Mouse (Mus musculus): Measurements from ENCODE around the gene 6430548M08Rik. TPM values are rescaled to one million over a fixed set of nuclear protein-coding genes. Genes with fewer than 3 reads are reported as not detected.

6430548M08Rik gene
- total and polyA plus RNA-seq, 3 experiments = 0.05 to 4.4 TPM; not detected in 1

DNA sequence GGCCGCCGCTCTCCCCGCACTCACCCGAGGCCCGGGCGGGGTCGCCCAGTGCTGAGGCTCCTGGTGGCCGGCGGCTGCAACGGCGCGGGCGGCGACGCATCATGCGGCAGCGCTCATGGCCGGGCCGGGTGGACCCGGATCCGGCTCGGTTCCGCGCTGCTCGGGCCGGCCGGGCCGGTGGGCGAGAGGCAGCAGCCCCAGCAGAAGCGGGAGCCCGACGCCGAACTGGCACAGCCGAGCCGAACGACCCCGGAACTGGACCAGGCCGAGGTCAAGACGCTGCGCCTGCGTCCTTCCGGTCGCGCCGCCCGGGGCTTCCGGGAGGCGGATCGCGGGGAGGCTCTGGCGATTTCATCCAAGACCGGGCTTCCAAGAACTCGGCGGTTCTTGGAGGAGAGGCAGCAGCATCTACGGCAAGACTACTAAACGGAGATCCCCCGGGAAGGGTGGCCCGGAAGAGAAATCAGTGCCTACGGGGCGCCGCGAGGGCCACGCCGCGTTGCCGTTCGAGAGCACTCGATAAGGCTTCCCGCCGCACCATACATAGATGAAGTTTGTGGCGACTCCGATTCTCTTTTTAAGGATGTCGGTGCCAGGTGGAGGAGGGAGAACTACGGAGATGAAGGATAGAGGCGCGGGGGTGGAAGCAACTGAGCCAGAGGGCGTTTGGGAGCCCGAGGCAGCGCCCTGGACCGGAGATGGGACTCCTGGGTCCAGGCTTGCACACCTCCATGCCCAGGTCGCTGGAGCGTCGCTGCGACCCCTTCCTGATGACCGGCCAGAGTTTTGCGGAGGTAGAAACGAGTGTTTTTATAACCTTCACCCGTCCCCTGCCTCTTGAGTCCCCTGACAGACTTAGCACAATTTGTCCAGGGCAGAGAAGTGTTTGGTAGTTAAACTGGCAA lies 12.6 kb upstream of the 6430548M08Rik start, which contains the start of gene Zdhhc7:
Gene Zdhhc7 (minus strand): TSS at position 415 of the 905 bp plus-strand sequence.
- Histone ChIP-seq H3K4me3 (ENCODE audit: low read depth, low read length) (peak within 1 kb of the TSS; percentile 89), H3K27me3 (ENCODE audit: insufficient read depth, low read length) (no peaks in the 10 kb centered on the region), H3K36me3 (replicated peaks) (peaks cover 65% of the 10 kb centered on the region), H3K9me3 (replicated peaks) (no peaks in the 10 kb centered on the region), H3K4me1 (ENCODE audit: insufficient read depth, low read depth, low read length) (peaks cover 68% of the 10 kb centered on the region)
- TF ChIP-seq GATA2 (IDR thresholded peaks at IDR 0.05; ENCODE audit: borderline replicate concordance, low read depth, low read length) (no peak), CTCF (IDR thresholded peaks at IDR 0.05; ENCODE audit: low read depth, low read length) (no peak), POLR2AphosphoS5 (IDR thresholded peaks at IDR 0.05; ENCODE audit: insufficient replicate concordance, low read depth, low read length) (no peak), GATA1 (IDR thresholded peaks at IDR 0.05; ENCODE audit: borderline replicate concordance, low read length) (no peak)
- ATAC-seq (ENCODE audit: extremely low read depth, insufficient number of reproducible peaks, low FRiP score, poor library complexity, severe bottlenecking) (peak; percentile 38), DNase-seq (ENCODE audit: low spot score) (peak; percentile 79)

DNA sequence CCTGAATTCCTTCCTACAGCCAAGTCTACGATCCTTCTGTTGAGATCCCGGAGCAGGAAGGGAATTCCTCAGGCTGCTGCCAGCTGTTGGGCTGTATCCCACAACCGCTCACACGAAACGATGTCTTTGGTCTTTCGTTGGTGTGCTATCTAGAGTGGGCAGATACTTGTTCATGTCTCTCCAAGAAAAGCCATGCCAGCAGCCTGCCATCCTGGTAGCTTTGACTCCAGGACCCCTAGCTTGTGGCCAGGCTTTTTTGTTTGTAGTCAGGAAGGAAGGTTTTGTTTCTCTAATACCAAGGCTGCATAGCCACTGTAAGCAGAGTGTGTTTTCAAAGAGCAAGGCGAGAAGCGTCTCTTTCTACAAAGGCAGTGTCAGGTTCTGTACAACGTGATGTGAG lies 10.0 kb upstream of the 6430548M08Rik start:
- Histone ChIP-seq H3K36me3 (replicated peaks) (peaks cover 47% of the 10 kb centered on the region), H3K4me1 (ENCODE audit: insufficient read depth, low read depth, low read length) (peaks cover 48% of the 10 kb centered on the region), H3K9me3 (replicated peaks) (no peaks in the 10 kb centered on the region), H3K27me3 (ENCODE audit: insufficient read depth, low read length) (peaks cover 2% of the 10 kb centered on the region; the same call in 1 of the 2 replicates), H3K4me3 (ENCODE audit: low read depth, low read length) (no peak overlapping the region)
- DNase-seq (ENCODE audit: low spot score) (no peak), ATAC-seq (ENCODE audit: extremely low read depth, insufficient number of reproducible peaks, low FRiP score, poor library complexity, severe bottlenecking) (no peak)
- TF ChIP-seq TAL1 (conservative IDR thresholded peaks at IDR 0.05; ENCODE audit: low read depth, low read length) (no peak), CTCF (IDR thresholded peaks at IDR 0.05; ENCODE audit: low read depth, low read length) (no peak)

DNA sequence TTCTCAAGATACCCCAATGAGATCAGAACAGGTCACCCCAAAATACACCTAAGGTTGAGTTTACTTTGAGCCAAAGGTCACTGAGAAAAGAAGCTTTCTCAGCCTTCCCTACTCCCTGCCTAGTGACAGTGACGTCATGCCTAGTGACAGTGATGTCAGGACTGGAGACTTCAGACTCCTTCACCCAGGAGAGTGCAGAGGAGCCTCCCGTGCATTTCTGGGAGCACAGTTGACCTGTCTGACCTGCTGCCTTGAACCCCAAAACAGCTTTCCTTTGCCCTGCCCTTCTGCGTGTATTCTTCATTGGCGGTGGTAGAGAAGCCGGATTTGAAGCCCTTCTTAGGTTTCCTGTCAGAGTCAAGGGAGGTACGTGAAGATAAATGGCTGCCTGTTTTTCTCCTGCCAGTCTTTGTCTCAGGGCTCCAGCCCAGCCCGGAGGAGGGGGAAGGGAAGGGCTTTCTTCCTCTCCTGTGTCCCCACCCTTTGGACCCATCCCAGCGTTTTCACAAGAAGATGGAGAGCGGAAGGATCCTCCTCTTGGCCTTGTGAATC lies 9.2 kb upstream of the 6430548M08Rik start:
- Histone ChIP-seq H3K36me3 (replicated peaks) (peaks cover 46% of the 10 kb centered on the region), H3K27me3 (ENCODE audit: insufficient read depth, low read length) (peaks cover 9% of the 10 kb centered on the region), H3K9me3 (replicated peaks) (no peaks in the 10 kb centered on the region), H3K4me3 (ENCODE audit: low read depth, low read length) (no peak overlapping the region), H3K4me1 (ENCODE audit: insufficient read depth, low read depth, low read length) (peaks cover 47% of the 10 kb centered on the region)
- ATAC-seq (ENCODE audit: extremely low read depth, insufficient number of reproducible peaks, low FRiP score, poor library complexity, severe bottlenecking) (no peak), DNase-seq (ENCODE audit: low spot score) (no peak)
- TF ChIP-seq CTCF (IDR thresholded peaks at IDR 0.05; ENCODE audit: low read depth, low read length) (no peak), GATA2 (IDR thresholded peaks at IDR 0.05; ENCODE audit: borderline replicate concordance, low read depth, low read length) (no peak), POLR2AphosphoS5 (IDR thresholded peaks at IDR 0.05; ENCODE audit: insufficient replicate concordance, low read depth, low read length) (no peak), GATA1 (IDR thresholded peaks at IDR 0.05; ENCODE audit: borderline replicate concordance, low read length) (no peak), TAL1 (conservative IDR thresholded peaks at IDR 0.05; ENCODE audit: low read depth, low read length) (no peak)

DNA sequence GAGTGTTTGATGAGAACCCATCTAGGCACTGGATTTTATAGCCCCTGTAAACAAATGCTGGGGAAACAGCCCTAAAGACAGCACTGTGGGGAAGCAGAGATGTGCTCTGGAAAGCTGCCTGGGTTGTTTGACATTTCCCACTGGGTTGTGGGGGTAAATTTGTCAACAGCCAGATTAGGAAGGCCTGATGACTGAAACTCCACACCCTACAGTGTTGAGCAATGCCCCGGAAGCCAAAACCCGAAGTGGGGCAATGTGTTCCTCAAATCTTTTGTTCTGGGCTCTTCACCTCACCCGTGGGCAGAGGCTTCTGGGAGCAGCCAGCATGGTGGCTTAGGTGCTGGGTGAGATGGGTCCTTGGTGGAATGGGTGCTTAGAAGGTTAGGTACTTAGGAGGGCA lies 4.8 kb upstream of the 6430548M08Rik start:
- Histone ChIP-seq H3K9me3 (replicated peaks) (no peaks in the 10 kb centered on the region), H3K4me1 (ENCODE audit: insufficient read depth, low read depth, low read length) (peaks cover 37% of the 10 kb centered on the region), H3K36me3 (replicated peaks) (peaks cover 28% of the 10 kb centered on the region), H3K27me3 (ENCODE audit: insufficient read depth, low read length) (peaks cover 27% of the 10 kb centered on the region), H3K4me3 (ENCODE audit: low read depth, low read length) (no peak overlapping the region)
- no peak for ATAC-seq (ENCODE audit: extremely low read depth, insufficient number of reproducible peaks, low FRiP score, poor library complexity, severe bottlenecking)
- TF ChIP-seq GATA2 (IDR thresholded peaks at IDR 0.05; ENCODE audit: borderline replicate concordance, low read depth, low read length) (no peak), TAL1 (conservative IDR thresholded peaks at IDR 0.05; ENCODE audit: low read depth, low read length) (no peak), GATA1 (IDR thresholded peaks at IDR 0.05; ENCODE audit: borderline replicate concordance, low read length) (no peak), POLR2AphosphoS5 (IDR thresholded peaks at IDR 0.05; ENCODE audit: insufficient replicate concordance, low read depth, low read length) (no peak), CTCF (IDR thresholded peaks at IDR 0.05; ENCODE audit: low read depth, low read length) (no peak)
- DNase-seq (ENCODE audit: low spot score) = no peak

DNA sequence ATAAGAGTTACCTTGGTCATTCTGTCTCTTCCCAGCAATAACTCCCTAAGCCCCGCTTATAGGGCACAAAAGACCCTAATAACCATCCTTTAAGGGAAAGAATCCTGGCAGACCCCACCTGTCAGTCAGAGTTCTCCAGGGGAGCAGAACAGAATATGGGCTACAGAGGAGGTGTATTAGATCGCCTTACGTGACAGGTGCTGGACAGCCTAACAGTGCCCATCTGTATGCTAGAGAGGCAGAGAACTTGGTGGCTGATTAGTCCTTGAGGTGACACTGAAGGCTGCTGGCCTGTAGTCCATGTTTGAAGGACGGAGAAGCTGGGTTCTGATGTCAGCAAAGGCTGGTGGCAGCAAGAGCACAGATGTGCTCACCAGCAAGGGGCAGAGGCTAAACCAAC lies 3.0 kb upstream of the 6430548M08Rik start:
- H3K27me3 ChIP-seq (ENCODE audit: insufficient read depth, low read length) = peaks cover 45% of the 10 kb centered on the region

DNA sequence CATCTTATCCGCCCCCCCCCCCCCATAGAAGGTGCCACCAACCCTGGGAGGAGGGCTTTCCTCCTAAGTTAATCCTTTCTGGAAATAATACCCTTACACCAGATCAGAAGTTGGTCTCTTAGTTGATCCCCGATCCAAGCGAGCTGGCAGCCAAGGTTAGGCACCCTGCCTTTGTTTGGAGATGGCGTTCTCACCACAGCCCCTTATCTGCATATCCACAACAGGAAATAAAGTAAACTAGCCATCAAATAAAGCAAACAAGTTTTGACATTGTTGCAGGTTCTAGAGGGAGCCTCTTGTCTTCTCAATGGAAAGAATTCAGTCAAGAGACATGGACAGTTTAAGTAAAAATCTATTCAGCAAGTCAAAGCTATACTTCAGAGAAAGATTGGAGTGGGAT lies 2.6 kb upstream of the 6430548M08Rik start:
- Histone ChIP-seq H3K9me3 (replicated peaks) (peaks cover 4% of the 10 kb centered on the region), H3K36me3 (replicated peaks) (peaks cover 7% of the 10 kb centered on the region), H3K27me3 (ENCODE audit: insufficient read depth, low read length) (peaks cover 49% of the 10 kb centered on the region), H3K4me1 (ENCODE audit: insufficient read depth, low read depth, low read length) (peaks cover 32% of the 10 kb centered on the region), H3K4me3 (ENCODE audit: low read depth, low read length) (no peak overlapping the region)
- TF ChIP-seq GATA1 (IDR thresholded peaks at IDR 0.05; ENCODE audit: borderline replicate concordance, low read length) (no peak), POLR2AphosphoS5 (IDR thresholded peaks at IDR 0.05; ENCODE audit: insufficient replicate concordance, low read depth, low read length) (no peak)
- DNase-seq (ENCODE audit: low spot score) = no peak
- no peak for ATAC-seq (ENCODE audit: extremely low read depth, insufficient number of reproducible peaks, low FRiP score, poor library complexity, severe bottlenecking)

More for the DNA sequence above, 3.0 kb upstream of the 6430548M08Rik start:
- ATAC-seq (ENCODE audit: extremely low read depth, insufficient number of reproducible peaks, low FRiP score, poor library complexity, severe bottlenecking) (no peak), DNase-seq (ENCODE audit: low spot score) (no peak)
- Histone ChIP-seq H3K9me3 (replicated peaks) (peaks cover 4% of the 10 kb centered on the region), H3K4me1 (ENCODE audit: insufficient read depth, low read depth, low read length) (peaks cover 32% of the 10 kb centered on the region), H3K36me3 (replicated peaks) (peaks cover 11% of the 10 kb centered on the region), H3K4me3 (ENCODE audit: low read depth, low read length) (no peak overlapping the region)
- TF ChIP-seq CTCF (IDR thresholded peaks at IDR 0.05; ENCODE audit: low read depth, low read length) (no peak), GATA2 (IDR thresholded peaks at IDR 0.05; ENCODE audit: borderline replicate concordance, low read depth, low read length) (no peak), TAL1 (conservative IDR thresholded peaks at IDR 0.05; ENCODE audit: low read depth, low read length) (no peak), POLR2AphosphoS5 (IDR thresholded peaks at IDR 0.05; ENCODE audit: insufficient replicate concordance, low read depth, low read length) (no peak), GATA1 (IDR thresholded peaks at IDR 0.05; ENCODE audit: borderline replicate concordance, low read length) (no peak)
